Mouse (Mus musculus) retina, postnatal 7 days (tissue): Measurements from ENCODE around the gene Anapc16.
A peak's percentile ranks its signal among the peaks of the same experiment; 100 is the strongest.

Experiments used
- DNase-seq: peaks from one replicate; pipeline ENCODE4 v3.0.0-alpha.2; 2012; ENCODE audit warnings: low read depth, low spot score

The Anapc16 gene

GRCm38 (mm10) chr10:59949783-59950605 is 52.9 kb downstream of the Anapc16 start:
- DNase-seq = no peak

- no peak for DNase-seq
These were observed 53.7 kb downstream of the Anapc16 start for GRCm38 (mm10) chr10:59949255-59949648.

GRCm38 (mm10) chr10:59948363-59949254 is 54.3 kb downstream of the Anapc16 start:
- no peak for DNase-seq

- DNase-seq = no peak
These were observed 55.5 kb downstream of the Anapc16 start for GRCm38 (mm10) chr10:59947296-59948073.

- DNase-seq = no peak
These were observed 56.6 kb downstream of the Anapc16 start for GRCm38 (mm10) chr10:59946362-59946761.

- no peak for DNase-seq
These were observed 57.5 kb downstream of the Anapc16 start for GRCm38 (mm10) chr10:59945416-59945815.

- DNase-seq = no peak
These were observed 59.4 kb downstream of the Anapc16 start for GRCm38 (mm10) chr10:59943421-59943989.

GRCm38 (mm10) chr10:59942847-59943420 is 60.0 kb downstream of the Anapc16 start:
- peak; percentile 32 for DNase-seq

GRCm38 (mm10) chr10:59942281-59942846 is 60.6 kb downstream of the Anapc16 start:
- DNase-seq = no peak

- DNase-seq = no peak
These were observed 63.9 kb downstream of the Anapc16 start for GRCm38 (mm10) chr10:59939081-59939480.

- no peak for DNase-seq
These were observed 64.3 kb downstream of the Anapc16 start for GRCm38 (mm10) chr10:59938662-59939061.
